Mouse (Mus musculus) myocyte (in vitro differentiated cells): ENCODE results near the gene Plau.

Experiments
- MYOD1 ChIP-seq, 3 experiments: IDR thresholded peaks; one replicate each; pipeline ENCODE4 v1.6.1; 2011; ENCODE audit warnings: control low read depth in 2 of 3, low read depth in 2 of 3, mild to moderate bottlenecking in 2 of 3, moderate library complexity in 1 of 3; ENCODE audit not compliant: insufficient read length in 2 of 3, control insufficient read depth in 1 of 3
- POLR2A ChIP-seq: IDR thresholded peaks from one replicate; pipeline ENCODE4 v1.6.1; 2011; ENCODE audit warnings: low read depth, mild to moderate bottlenecking, control low read depth, moderate library complexity; ENCODE audit not compliant: insufficient read length

GRCm38 (mm10) chr14:20849753-20850152 lies 13.3 kb downstream of the Plau start:
- TF ChIP-seq POLR2A (no peak), MYOD1 (IDR thresholded peaks at IDR 0.05; ENCODE audit: control insufficient read depth in 1 of 3, insufficient read length in 2 of 3, low read depth in 2 of 3) (no peak)
